Mouse (Mus musculus): ENCODE results near the gene Crygb.

Crygb gene

GRCm38 (mm10) chr1:65082188-65082587 is at the start of gene Crygb:
Crygb (minus strand) TSS chr1:65082288.
- in situ Hi-C loops (cut with MseI, MboI) = no loop called here

GRCm38 (mm10) chr1:65131671-65132070 is 49.6 kb upstream of the Crygb start:
- in situ Hi-C loops (cut with MseI, MboI) = no loop called here

- in situ Hi-C loops (cut with MseI, MboI) = no loop called here
Measured at GRCm38 (mm10) chr1:65130226-65130625, 48.1 kb upstream of the Crygb start.

GRCm38 (mm10) chr1:65129634-65130180 is 47.6 kb upstream of the Crygb start:
- in situ Hi-C loops (cut with MseI, MboI) = no loop called here

GRCm38 (mm10) chr1:65122574-65123372 is 40.7 kb upstream of the Crygb start, which contains the start of gene D630023F18Rik:
D630023F18Rik (minus strand) TSS chr1:65123214.
- in situ Hi-C loops (cut with MseI, MboI) = no loop called here

- in situ Hi-C loops (cut with MseI, MboI) = loop anchor here in 1 of 2 experiments (5.0 kb wide), 1 partner anchor 58 kb away; no protein-coding TSS in a partner anchor
Measured at GRCm38 (mm10) chr1:65119438-65119837, 37.4 kb upstream of the Crygb start, which contains the start of gene Gm28845. Gm28845 (minus strand) TSS chr1:65119558.

- in situ Hi-C loops (cut with MseI, MboI) = loop anchor here in 1 of 2 experiments (5.0 kb wide), 1 partner anchor 59 kb away; no protein-coding TSS in a partner anchor
Measured at GRCm38 (mm10) chr1:65118150-65118913, 36.2 kb upstream of the Crygb start.

- in situ Hi-C loops (cut with MseI, MboI) = loop anchor here in 1 of 2 experiments (5.0 kb wide), 1 partner anchor 64 kb away; no protein-coding TSS in a partner anchor
Measured at GRCm38 (mm10) chr1:65113536-65114172, 31.6 kb upstream of the Crygb start.

- in situ Hi-C loops (cut with MseI, MboI) = loop anchor here in 1 of 2 experiments (5.0 kb wide), 1 partner anchor 64 kb away; no protein-coding TSS in a partner anchor
Measured at GRCm38 (mm10) chr1:65112807-65113196, 30.7 kb upstream of the Crygb start.

GRCm38 (mm10) chr1:65112031-65112806 is 30.1 kb upstream of the Crygb start:
- in situ Hi-C loops (cut with MseI, MboI) = loop anchor here in 1 of 2 experiments (5.0 kb wide), 1 partner anchor 65 kb away; no protein-coding TSS in a partner anchor

GRCm38 (mm10) chr1:65109756-65110435 is 27.8 kb upstream of the Crygb start:
- in situ Hi-C loops (cut with MseI, MboI) = loop anchor here in 1 of 2 experiments (5.0 kb wide), 1 partner anchor 67 kb away; no protein-coding TSS in a partner anchor

- in situ Hi-C loops (cut with MseI, MboI) = no loop called here
Measured at GRCm38 (mm10) chr1:65109196-65109595, 27.1 kb upstream of the Crygb start.

GRCm38 (mm10) chr1:65107654-65108279 is 25.7 kb upstream of the Crygb start:
- in situ Hi-C loops (cut with MseI, MboI) = no loop called here

GRCm38 (mm10) chr1:65103273-65103672 is 21.2 kb upstream of the Crygb start, which contains the start of gene Cryga:
Cryga (minus strand) TSS chr1:65103373.
- in situ Hi-C loops (cut with MseI, MboI) = no loop called here

- in situ Hi-C loops (cut with MseI, MboI) = no loop called here
Measured at GRCm38 (mm10) chr1:65096953-65097352, 14.9 kb upstream of the Crygb start.

- in situ Hi-C loops (cut with MseI, MboI) = no loop called here
Measured at GRCm38 (mm10) chr1:65091566-65091965, 9.5 kb upstream of the Crygb start.

GRCm38 (mm10) chr1:65090370-65090769 is 8.3 kb upstream of the Crygb start:
- in situ Hi-C loops (cut with MseI, MboI) = no loop called here

GRCm38 (mm10) chr1:65088567-65089356 is 6.7 kb upstream of the Crygb start:
- in situ Hi-C loops (cut with MseI, MboI) = no loop called here
